Mouse (Mus musculus) neutrophil, adult 83 days (primary cell): ENCODE data around the gene Rpl4. TPM values are rescaled to one million over a fixed set of nuclear protein-coding genes. Genes with fewer than 3 reads are reported as not detected.

Source experiments
- total RNA-seq, 2 experiments: library from RNA; stranded (reverse); gene quantifications; one replicate each; pipeline ENCODE4 v1.2.4; 2023

Gene Rpl4
- 100 to 1,000 TPM; 698 to 762 TPM for total RNA-seq

DNA sequence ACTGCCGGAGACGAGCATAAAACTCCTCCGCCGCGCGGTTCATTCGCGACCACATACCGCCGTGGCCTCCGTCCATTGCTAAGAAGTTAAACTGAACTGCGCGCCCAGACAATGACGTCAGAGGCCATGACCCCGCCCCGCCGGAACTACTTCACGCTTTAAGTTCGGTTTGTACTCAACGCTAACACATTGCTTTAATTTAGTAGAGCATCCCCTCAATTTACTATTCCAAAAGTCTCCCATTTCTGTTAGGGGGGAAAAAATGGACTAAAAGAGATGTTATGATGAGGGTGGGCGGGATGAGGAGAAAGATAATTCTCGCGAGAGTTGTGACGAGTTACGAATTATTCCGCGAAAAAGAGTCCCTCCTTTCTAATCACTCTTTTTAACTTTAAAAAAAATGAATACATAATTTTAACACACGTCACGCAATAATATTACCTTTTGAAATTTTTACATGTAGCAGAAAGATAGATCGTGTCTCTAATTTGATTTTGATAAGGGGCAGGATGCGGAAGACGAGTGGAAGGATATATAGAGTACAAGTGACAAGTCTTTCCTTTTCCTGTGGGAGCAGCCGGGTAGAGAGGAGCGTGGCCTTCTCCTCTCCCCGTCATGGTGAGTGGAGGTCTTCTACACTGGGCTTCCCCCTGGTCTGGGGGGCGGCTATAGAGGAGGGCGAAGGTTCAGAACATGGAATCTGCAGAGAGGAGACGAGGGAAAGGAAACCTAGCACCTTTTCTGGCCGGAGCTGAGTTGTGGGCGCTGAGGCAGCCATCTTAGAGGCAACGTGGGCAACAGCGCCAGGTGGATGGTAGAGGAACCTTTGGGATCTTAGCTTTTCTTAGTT lies at the start of gene Rpl4, which contains the start of gene Zwilch:
Gene Rpl4 (plus strand): TSS at position 560 of the 850 bp plus-strand sequence.
Gene Zwilch (minus strand): TSS at position 289 of the 850 bp plus-strand sequence.

GRCm38 (mm10) chr9:64178974-64179646 lies 5.9 kb downstream of the Rpl4 start, which contains the start of gene Snapc5:
Gene Snapc5 (plus strand): TSS chr9:64179274.

Other genes with a start within 250 kb of the Rpl4 start
- 1 to 10 TPM in 1 of 2 experiments, under 1 TPM in 1; 0.93 to 1.1 TPM for gene Smad6, start 151.3 kb upstream of the Rpl4 start, total RNA-seq
- not detected for gene Lctl, start 56.2 kb upstream of the Rpl4 start, total RNA-seq
- gene Zwilch, start 271 bp upstream of the Rpl4 start, total RNA-seq: 10 to 100 TPM; 18.5 to 28.1 TPM
- gene Snapc5, start 5.9 kb downstream of the Rpl4 start, total RNA-seq: 10 to 100 TPM; 27.2 to 31.5 TPM
- 1 to 10 TPM in 1 of 2 experiments, under 1 TPM in 1; 0.66 to 1.2 TPM for gene Uchl4, start 61.8 kb downstream of the Rpl4 start, total RNA-seq
- gene Map2k1, start 80.3 kb downstream of the Rpl4 start, total RNA-seq: 10 to 100 TPM; 81.2 to 87.0 TPM
- 10 to 100 TPM; 35.4 to 56.6 TPM for gene Tipin, start 108.2 kb downstream of the Rpl4 start, total RNA-seq
- 10 to 100 TPM; 12.1 to 15.1 TPM for gene Dis3l, start 167.9 kb downstream of the Rpl4 start, total RNA-seq
- under 1 TPM in 1 of 2 experiments, not detected in 1; 0.07 TPM for gene Megf11, start 212.3 kb downstream of the Rpl4 start, total RNA-seq